Comparison of ENCODE assay signal across 18 mouse cellular contexts in genomic region chr12:28780180-28780579, GRCm38 (mm10). TPM values are rescaled to one million over a fixed set of nuclear protein-coding genes. Genes with fewer than 3 reads are reported as not detected.
DNase-seq lines count a peak whose midpoint lies in the region; ATAC-seq lines count a peak whose summit lies in the region.
"Had no signal": no experiment of that assay in that cellular context is flagged by ENCODE, and none has a peak within 500 bp of the region (broad histone marks: within the 10 kb centered on the region; RNA-seq: fewer than 3 reads in every experiment).

No protein-coding gene starts in this region.

- DNase-seq in midbrain, embryonic 11.5 days (ENCODE audit: low spot score, missing footprints), result peak; percentile 49
- no peak for DNase-seq in limb, embryonic 10.5 days (ENCODE audit: low spot score)
- no peak for DNase-seq in spleen, postnatal 10 days (ENCODE audit: low spot score in 2 of 2)
- DNase-seq: adrenal gland, postnatal 10 days; cerebellum, adult 11 months; cerebellum, adult 8-10 months; cerebellum, postnatal 14 days; embryo, embryonic 11 days; forebrain, postnatal 0 days; gastrocnemius, postnatal 14 days; heart, adult 2 months had no signal

- no peak overlapping the region for H3K9ac ChIP-seq in hindbrain, embryonic 13.5 days
- H3K9ac ChIP-seq in hindbrain, embryonic 12.5 days, result no peak overlapping the region
- H3K9ac ChIP-seq in midbrain, embryonic 11.5 days (ENCODE audit: low read length), result no peak overlapping the region
- H3K9ac ChIP-seq in midbrain, embryonic 13.5 days (replicated peaks), result no peak overlapping the region
- H3K9ac ChIP-seq in neural tube, embryonic 14.5 days (replicated peaks; ENCODE audit: low read depth, low read length), result no peak overlapping the region
- H3K9ac ChIP-seq in heart, embryonic 11.5 days (ENCODE audit: low read depth, low read length), result no peak overlapping the region
- H3K9ac ChIP-seq: embryonic facial prominence, embryonic 12.5 days; forebrain, postnatal 0 days; heart, embryonic 12.5 days had no signal

- 0 out of 2 replicates have a peak, but pooled peaks have one; percentile 8 for ATAC-seq in hindbrain, embryonic 13.5 days (ENCODE audit: low FRiP score)
- ATAC-seq in hindbrain, embryonic 12.5 days (ENCODE audit: low FRiP score), result no peak
- no peak for ATAC-seq in midbrain, embryonic 11.5 days (ENCODE audit: low FRiP score)
- no peak for ATAC-seq in midbrain, embryonic 13.5 days
- peak; percentile 75 for ATAC-seq in neural tube, embryonic 14.5 days (ENCODE audit: low read depth)
- no peak for ATAC-seq in heart, embryonic 11.5 days (replicated peaks; ENCODE audit: insufficient number of reproducible peaks, low FRiP score, low TSS enrichment)
- ATAC-seq: forebrain, postnatal 0 days had no signal

- H3K4me2 ChIP-seq in hindbrain, embryonic 13.5 days, result no peak overlapping the region
- H3K4me2 ChIP-seq in hindbrain, embryonic 12.5 days (replicated peaks), result no peak overlapping the region
- H3K4me2 ChIP-seq in midbrain, embryonic 11.5 days, result no peak overlapping the region
- no peak overlapping the region for H3K4me2 ChIP-seq in midbrain, embryonic 13.5 days (replicated peaks)
- H3K4me2 ChIP-seq in neural tube, embryonic 14.5 days (ENCODE audit: low read depth, low read length), result no peak overlapping the region
- no peak overlapping the region for H3K4me2 ChIP-seq in heart, embryonic 11.5 days
- H3K4me2 ChIP-seq: embryonic facial prominence, embryonic 12.5 days; heart, embryonic 12.5 days had no signal

- WGBS in hindbrain, embryonic 13.5 days, result 62% methylated on average over 7 of the region's 7 CpGs
- WGBS in hindbrain, embryonic 12.5 days, result 70% methylated on average over 7 of the region's 7 CpGs
- WGBS in midbrain, embryonic 11.5 days, result 86% methylated on average over 7 of the region's 7 CpGs
- WGBS in midbrain, embryonic 13.5 days, result 82% methylated on average over 7 of the region's 7 CpGs
- WGBS in limb, embryonic 10.5 days, result 76% methylated on average over 7 of the region's 7 CpGs
- 29% methylated on average over 7 of the region's 7 CpGs for WGBS in neural tube, embryonic 14.5 days
- 86% methylated on average over 7 of the region's 7 CpGs for WGBS in heart, embryonic 11.5 days (ENCODE audit: insufficient replicate concordance)

- peaks cover 49% of the 10 kb centered on the region for H3K4me1 ChIP-seq in hindbrain, embryonic 13.5 days (replicated peaks)
- H3K4me1 ChIP-seq in hindbrain, embryonic 12.5 days, result peaks cover 32% of the 10 kb centered on the region
- H3K4me1 ChIP-seq in midbrain, embryonic 11.5 days (ENCODE audit: control insufficient read depth, insufficient read depth, low read length), result peaks cover 12% of the 10 kb centered on the region
- H3K4me1 ChIP-seq in midbrain, embryonic 13.5 days (replicated peaks), result peaks cover 40% of the 10 kb centered on the region
- H3K4me1 ChIP-seq in limb, embryonic 10.5 days, result peaks cover 40% of the 10 kb centered on the region
- H3K4me1 ChIP-seq in neural tube, embryonic 14.5 days (ENCODE audit: control insufficient read depth, insufficient read depth, low read length), result peaks cover 37% of the 10 kb centered on the region
- H3K4me1 ChIP-seq in heart, embryonic 11.5 days (ENCODE audit: control insufficient read depth, insufficient read depth, low read length), result peaks cover 6% of the 10 kb centered on the region; the same call in 1 of the 2 replicates

- peak overlapping the region; percentile 67 for H3K27ac ChIP-seq in hindbrain, embryonic 13.5 days
- H3K27ac ChIP-seq in hindbrain, embryonic 12.5 days, result no peak overlapping the region
- H3K27ac ChIP-seq in midbrain, embryonic 11.5 days (ENCODE audit: low read depth, low read length), result no peak overlapping the region
- H3K27ac ChIP-seq in midbrain, embryonic 13.5 days, result no peak overlapping the region
- peak overlapping the region; percentile 36; the same call in 1 of the 2 replicates for H3K27ac ChIP-seq in limb, embryonic 10.5 days
- H3K27ac ChIP-seq in neural tube, embryonic 14.5 days (ENCODE audit: low read depth, low read length), result 0 out of 2 replicates have a peak overlapping the region, but pooled peaks have one; percentile 52
- H3K27ac ChIP-seq in heart, embryonic 11.5 days (ENCODE audit: low read depth, low read length), result no peak overlapping the region
- H3K27ac ChIP-seq: embryonic facial prominence, embryonic 12.5 days; heart, adult 2 months had no signal

- no peaks in the 10 kb centered on the region for H3K27me3 ChIP-seq in hindbrain, embryonic 13.5 days
- no peaks in the 10 kb centered on the region for H3K27me3 ChIP-seq in hindbrain, embryonic 12.5 days
- no peaks in the 10 kb centered on the region; the same call in 1 of the 2 replicates for H3K27me3 ChIP-seq in midbrain, embryonic 11.5 days (ENCODE audit: control insufficient read depth, insufficient read depth, low read length)
- H3K27me3 ChIP-seq in midbrain, embryonic 13.5 days, result no peaks in the 10 kb centered on the region
- H3K27me3 ChIP-seq in limb, embryonic 10.5 days (ENCODE audit: low read depth, poor library complexity, severe bottlenecking), result no peaks in the 10 kb centered on the region
- H3K27me3 ChIP-seq in neural tube, embryonic 14.5 days (ENCODE audit: control insufficient read depth, insufficient read depth, low read length), result no peaks in the 10 kb centered on the region
- H3K27me3 ChIP-seq in heart, embryonic 11.5 days (ENCODE audit: control insufficient read depth, insufficient read depth, low read length), result no peaks in the 10 kb centered on the region
- H3K27me3 ChIP-seq: embryonic facial prominence, embryonic 12.5 days; heart, embryonic 12.5 days had no signal

- H3K4me3 ChIP-seq in hindbrain, embryonic 13.5 days, result no peak overlapping the region
- H3K4me3 ChIP-seq in hindbrain, embryonic 12.5 days, result no peak overlapping the region
- H3K4me3 ChIP-seq in midbrain, embryonic 11.5 days (ENCODE audit: low read depth, low read length), result no peak overlapping the region
- no peak overlapping the region for H3K4me3 ChIP-seq in midbrain, embryonic 13.5 days (replicated peaks)
- H3K4me3 ChIP-seq in limb, embryonic 10.5 days, result no peak overlapping the region
- no peak overlapping the region for H3K4me3 ChIP-seq in neural tube, embryonic 14.5 days (ENCODE audit: low read depth, low read length)
- no peak overlapping the region for H3K4me3 ChIP-seq in heart, embryonic 11.5 days (ENCODE audit: low read depth, low read length)
- H3K4me3 ChIP-seq: embryonic facial prominence, embryonic 12.5 days; heart, adult 2 months; heart, embryonic 12.5 days had no signal

- no peaks in the 10 kb centered on the region for H3K9me3 ChIP-seq in hindbrain, embryonic 13.5 days
- H3K9me3 ChIP-seq in hindbrain, embryonic 12.5 days (replicated peaks), result no peaks in the 10 kb centered on the region
- no peaks in the 10 kb centered on the region for H3K9me3 ChIP-seq in midbrain, embryonic 11.5 days (ENCODE audit: control insufficient read depth, low read length)
- no peaks in the 10 kb centered on the region for H3K9me3 ChIP-seq in midbrain, embryonic 13.5 days
- H3K9me3 ChIP-seq in limb, embryonic 10.5 days (replicated peaks), result no peaks in the 10 kb centered on the region
- H3K9me3 ChIP-seq in neural tube, embryonic 14.5 days (ENCODE audit: control insufficient read depth, low read length), result no peaks in the 10 kb centered on the region
- no peaks in the 10 kb centered on the region for H3K9me3 ChIP-seq in heart, embryonic 11.5 days (replicated peaks; ENCODE audit: control insufficient read depth, low read length)
- H3K9me3 ChIP-seq: embryonic facial prominence, embryonic 12.5 days; heart, embryonic 12.5 days had no signal

- H3K36me3 ChIP-seq in hindbrain, embryonic 13.5 days, result no peaks in the 10 kb centered on the region
- no peaks in the 10 kb centered on the region for H3K36me3 ChIP-seq in hindbrain, embryonic 12.5 days
- H3K36me3 ChIP-seq in midbrain, embryonic 11.5 days (ENCODE audit: control insufficient read depth, insufficient read depth, low read length), result no peaks in the 10 kb centered on the region
- H3K36me3 ChIP-seq in midbrain, embryonic 13.5 days, result no peaks in the 10 kb centered on the region
- no peaks in the 10 kb centered on the region for H3K36me3 ChIP-seq in limb, embryonic 10.5 days
- H3K36me3 ChIP-seq in neural tube, embryonic 14.5 days (ENCODE audit: control insufficient read depth, insufficient read depth, low read length), result no peaks in the 10 kb centered on the region
- H3K36me3 ChIP-seq in heart, embryonic 11.5 days (ENCODE audit: control insufficient read depth, insufficient read depth, low read length), result no peaks in the 10 kb centered on the region
- H3K36me3 ChIP-seq: embryonic facial prominence, embryonic 12.5 days; heart, embryonic 12.5 days had no signal

RNA-seq across cellular contexts. Expression of gene Eipr1, which starts 28.6 kb away (rescaled TPM):
- polyA plus RNA-seq in hindbrain, embryonic 13.5 days (2015; fragmentation: Nextera tagmentation; extraction: Ambion mirVana), result 69.7 and 76.9 TPM in 2 replicates
- 48.9 and 49.6 TPM in 2 replicates for polyA plus RNA-seq in hindbrain, embryonic 12.5 days (2016; fragmentation: Nextera tagmentation; extraction: Ambion mirVana)
- polyA plus RNA-seq in midbrain, embryonic 11.5 days (2014; fragmentation: Nextera tagmentation; extraction: Ambion mirVana), result 40.4 and 43.0 TPM in 2 replicates
- polyA plus RNA-seq in midbrain, embryonic 13.5 days (2015; fragmentation: Nextera tagmentation; extraction: Ambion mirVana), result 71.3 and 75.7 TPM in 2 replicates
- 41.2 and 42.2 TPM in 2 replicates for polyA plus RNA-seq in limb, embryonic 10.5 days (2016; fragmentation: Nextera tagmentation; extraction: Ambion mirVana)
- polyA plus RNA-seq in neural tube, embryonic 14.5 days (2014; fragmentation: Nextera tagmentation; extraction: Ambion mirVana), result 72.5 and 77.3 TPM in 2 replicates
- polyA plus RNA-seq in heart, embryonic 11.5 days (2014; fragmentation: Nextera tagmentation; extraction: Ambion mirVana), result 26.0 and 27.5 TPM in 2 replicates

RNA-seq across cellular contexts. Expression of gene Trappc12, which starts 29.9 kb away (rescaled TPM):
- 41.9 and 44.0 TPM in 2 replicates for polyA plus RNA-seq in hindbrain, embryonic 13.5 days (2015; fragmentation: Nextera tagmentation; extraction: Ambion mirVana)
- 42.1 and 43.2 TPM in 2 replicates for polyA plus RNA-seq in hindbrain, embryonic 12.5 days (2016; fragmentation: Nextera tagmentation; extraction: Ambion mirVana)
- 35.9 and 37.8 TPM in 2 replicates for polyA plus RNA-seq in midbrain, embryonic 11.5 days (2014; fragmentation: Nextera tagmentation; extraction: Ambion mirVana)
- polyA plus RNA-seq in midbrain, embryonic 13.5 days (2015; fragmentation: Nextera tagmentation; extraction: Ambion mirVana), result 43.8 and 46.0 TPM in 2 replicates
- 34.0 and 37.9 TPM in 2 replicates for polyA plus RNA-seq in limb, embryonic 10.5 days (2016; fragmentation: Nextera tagmentation; extraction: Ambion mirVana)
- polyA plus RNA-seq in neural tube, embryonic 14.5 days (2014; fragmentation: Nextera tagmentation; extraction: Ambion mirVana), result 43.6 and 46.9 TPM in 2 replicates
- 32.9 and 33.3 TPM in 2 replicates for polyA plus RNA-seq in heart, embryonic 11.5 days (2014; fragmentation: Nextera tagmentation; extraction: Ambion mirVana)

Comparison
In these comparisons a context has a peak if more than half of its experiments do, and no peak if none do; other contexts are left out.
1. ATAC-seq: peak in hindbrain, embryonic 13.5 days (single experiment) and neural tube, embryonic 14.5 days (single experiment); none in hindbrain, embryonic 12.5 days (single experiment), midbrain, embryonic 11.5 days (single experiment), midbrain, embryonic 13.5 days (single experiment) and heart, embryonic 11.5 days (single experiment).
2. H3K27ac ChIP-seq: peak in hindbrain, embryonic 13.5 days (single experiment), limb, embryonic 10.5 days (single experiment) and neural tube, embryonic 14.5 days (single experiment); none in hindbrain, embryonic 12.5 days (single experiment), midbrain, embryonic 11.5 days (single experiment), midbrain, embryonic 13.5 days (single experiment) and heart, embryonic 11.5 days (single experiment).